Mouse (Mus musculus) CD4-positive, CD25-positive, alpha-beta regulatory T cell, adult 4 months (primary cell): ENCODE results near the gene Gramd1b. TPM values are rescaled to one million over a fixed set of nuclear protein-coding genes. Genes with fewer than 3 reads are reported as not detected.

Experiments used
- ATAC-seq: one replicate; pipeline ENCODE4 v1.8.0; 2017
- polyA plus RNA-seq, 2 experiments: library from polyadenylated mRNA; unstranded; fragments of 100-300 nt; shearing (Covaris generic); gene quantifications; one replicate each; pipeline ENCODE4 v1.2.1; 2017

The Gramd1b gene
- polyA plus RNA-seq, 2 experiments from 2014 or later: 57.6 to 69.2 TPM

- ATAC-seq: no peak
Observed at GRCm38 (mm10) chr9:40356768-40357446, 174.3 kb downstream of the Gramd1b start.

GRCm38 (mm10) chr9:40356368-40356767 lies 174.8 kb downstream of the Gramd1b start:
- no peak for ATAC-seq

- no peak for ATAC-seq
Observed at GRCm38 (mm10) chr9:40355406-40355805, 175.8 kb downstream of the Gramd1b start.

GRCm38 (mm10) chr9:40353596-40353995 lies 177.6 kb downstream of the Gramd1b start:
- ATAC-seq: no peak

- ATAC-seq: peak; percentile 70
Observed at GRCm38 (mm10) chr9:40350640-40351039, 180.5 kb downstream of the Gramd1b start.

- no peak for ATAC-seq
Observed at GRCm38 (mm10) chr9:40350052-40350451, 181.1 kb downstream of the Gramd1b start.

- no peak for ATAC-seq
Observed at GRCm38 (mm10) chr9:40349554-40349953, 181.6 kb downstream of the Gramd1b start.

- no peak for ATAC-seq
Observed at GRCm38 (mm10) chr9:40348714-40349233, 182.4 kb downstream of the Gramd1b start.

- ATAC-seq: no peak
Observed at GRCm38 (mm10) chr9:40346232-40346984, 184.8 kb downstream of the Gramd1b start.

- ATAC-seq: no peak
Observed at GRCm38 (mm10) chr9:40345493-40346231, 185.5 kb downstream of the Gramd1b start.

- no peak for ATAC-seq
Observed at GRCm38 (mm10) chr9:40344801-40345492, 186.2 kb downstream of the Gramd1b start.

- ATAC-seq: peak; percentile 96
Observed at GRCm38 (mm10) chr9:40343828-40344227, 187.4 kb downstream of the Gramd1b start.

GRCm38 (mm10) chr9:40343053-40343652 lies 188.0 kb downstream of the Gramd1b start:
- no peak for ATAC-seq

GRCm38 (mm10) chr9:40342101-40342500 lies 189.1 kb downstream of the Gramd1b start:
- no peak for ATAC-seq

GRCm38 (mm10) chr9:40339578-40339977 lies 191.6 kb downstream of the Gramd1b start:
- no peak for ATAC-seq

GRCm38 (mm10) chr9:40337131-40337820 lies 193.9 kb downstream of the Gramd1b start:
- no peak for ATAC-seq

GRCm38 (mm10) chr9:40336701-40337100 lies 194.5 kb downstream of the Gramd1b start:
- ATAC-seq: no peak

GRCm38 (mm10) chr9:40334617-40335016 lies 196.6 kb downstream of the Gramd1b start:
- no peak for ATAC-seq

GRCm38 (mm10) chr9:40333649-40334396 lies 197.4 kb downstream of the Gramd1b start:
- ATAC-seq: peak; percentile 59
